Mouse (Mus musculus) embryonic fibroblast, embryonic 13.5 days (primary cell): ENCODE measurements at regions not wholly inside any gene's neighbourhood (a gene's known extent, or its start where the extent isn't known, plus 50 kb on each side); places are given as distances from the start of the nearest gene placed in this dataset.

Experiments
- CTCF ChIP-seq: IDR thresholded peaks from 2 replicates; pipeline ENCODE4 v1.5.1; 2011; ENCODE audit warnings: mild to moderate bottlenecking, control low read depth, low read length, moderate library complexity, borderline replicate concordance; ENCODE audit not compliant: insufficient read depth
- POLR2A ChIP-seq: IDR thresholded peaks from 2 replicates; pipeline ENCODE4 v1.6.1; 2011; ENCODE audit warnings: low read depth, mild to moderate bottlenecking, control low read depth, low read length, moderate library complexity

- TF ChIP-seq CTCF (no peak), POLR2A (no peak)
These were observed 2563.8 kb downstream of the Pcdh9 start for GRCm38 (mm10) chr14:91326683-91327098.
